Comparison of ENCODE assay signal across 19 mouse cellular contexts in the genomic region with DNA sequence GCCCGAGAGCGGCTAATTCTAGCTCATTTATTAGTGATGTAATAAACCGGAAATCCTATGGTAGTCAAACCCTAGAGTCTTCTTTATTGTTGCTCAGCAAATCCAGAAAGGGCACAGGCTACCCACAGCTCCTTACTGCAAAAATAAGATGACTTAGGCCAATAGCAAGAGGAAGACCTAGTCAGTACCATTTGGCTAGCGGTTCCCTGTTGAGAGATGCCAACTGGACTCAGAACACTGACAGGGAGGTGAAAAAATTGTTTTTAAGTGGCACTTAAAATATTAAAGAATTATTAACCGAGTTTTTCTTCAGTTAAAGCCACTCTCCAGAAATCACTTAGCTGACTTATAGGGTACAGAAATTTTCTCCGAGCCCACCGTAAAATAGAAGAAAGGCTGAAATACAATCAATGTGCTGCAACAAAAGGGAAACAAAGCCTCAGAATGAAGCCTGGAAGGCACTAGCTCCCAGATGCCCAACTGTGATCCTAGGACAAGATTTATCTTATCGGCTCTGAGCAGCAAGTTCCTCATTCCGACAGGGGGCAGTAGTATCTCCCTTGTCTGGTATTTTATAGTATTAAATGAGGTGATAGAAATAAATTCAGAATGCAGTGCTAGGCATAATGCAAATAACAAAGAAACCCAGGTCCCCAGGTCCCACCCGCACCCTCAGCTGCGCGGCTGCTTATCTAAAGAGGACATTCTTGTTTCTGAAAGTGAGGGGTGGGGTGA. TPM values are rescaled to one million over a fixed set of nuclear protein-coding genes. Genes with fewer than 3 reads are reported as not detected.
DNase-seq lines count a peak whose midpoint lies in the region; ATAC-seq and TF ChIP-seq lines count a peak whose summit lies in the region.
"Had no signal": no experiment of that assay in that cellular context is flagged by ENCODE, and none has a peak within 500 bp of the region (broad histone marks: within the 10 kb centered on the region; RNA-seq: fewer than 3 reads in every experiment).

No protein-coding gene starts in this region.

- TF ChIP-seq CTCF in hindbrain, postnatal 0 days (IDR thresholded peaks at IDR 0.05; ENCODE audit: low read depth) = peak; percentile 31
- TF ChIP-seq CTCF in stomach, postnatal 0 days (IDR thresholded peaks at IDR 0.05; ENCODE audit: low read depth) = peak; percentile 48

- H3K4me2 ChIP-seq in hindbrain, postnatal 0 days (ENCODE audit: low read depth, low read length) = no peak overlapping the region
- no peak overlapping the region for H3K4me2 ChIP-seq in hindbrain, embryonic 11.5 days (replicated peaks; ENCODE audit: low read depth, low read length)
- H3K4me2 ChIP-seq in stomach, postnatal 0 days (replicated peaks; ENCODE audit: low read depth) = no peak overlapping the region
- H3K4me2 ChIP-seq: embryonic facial prominence, embryonic 13.5 days; midbrain, embryonic 15.5 days; neural tube, embryonic 12.5 days; stomach, embryonic 15.5 days had no signal

- DNase-seq in cerebellum, postnatal 4 days (ENCODE audit: low spot score in 2 of 2) = no peak
- peak; percentile 3 for DNase-seq in hindbrain, postnatal 0 days (ENCODE audit: low spot score)
- no peak for DNase-seq in hindbrain, embryonic 11.5 days (ENCODE audit: low spot score)
- peak; percentile 49 for DNase-seq in lung, postnatal 36 days
- no peak for DNase-seq in lung, adult 18-20 months
- no peak for DNase-seq in stomach, postnatal 0 days (ENCODE audit: low spot score)
- DNase-seq in gastrocnemius, postnatal 4 days (ENCODE audit: low spot score in 2 of 2) = no peak
- DNase-seq: kidney, postnatal 14 days; left cerebral cortex, postnatal 4 days; lung, postnatal 14 days; thymus, postnatal 14 days had no signal

- ATAC-seq in cerebellum, adult (ENCODE audit: insufficient number of reproducible peaks, low FRiP score, low TSS enrichment) = peak; percentile 29; the same call in 1 of the 2 replicates
- no peak for ATAC-seq in hindbrain, postnatal 0 days
- no peak for ATAC-seq in hindbrain, embryonic 11.5 days (ENCODE audit: low FRiP score)
- no peak for ATAC-seq in stomach, postnatal 0 days (ENCODE audit: low FRiP score, low TSS enrichment)
- ATAC-seq: intestine, embryonic 16.5 days; midbrain, embryonic 15.5 days had no signal

- no peak overlapping the region for H3K9ac ChIP-seq in hindbrain, postnatal 0 days (replicated peaks; ENCODE audit: low read length)
- no peak overlapping the region for H3K9ac ChIP-seq in hindbrain, embryonic 11.5 days (ENCODE audit: low read depth, low read length)
- no peak overlapping the region for H3K9ac ChIP-seq in stomach, postnatal 0 days (ENCODE audit: low read length)
- H3K9ac ChIP-seq: embryonic facial prominence, embryonic 13.5 days; midbrain, embryonic 15.5 days; neural tube, embryonic 12.5 days; stomach, embryonic 15.5 days had no signal

- H3K4me1 ChIP-seq in hindbrain, postnatal 0 days (ENCODE audit: insufficient read depth, low read length) = peaks cover 13% of the 10 kb centered on the region
- 0 out of 2 replicates have a peak, but pooled peaks cover 2% of the 10 kb centered on the region for H3K4me1 ChIP-seq in hindbrain, embryonic 11.5 days (replicated peaks; ENCODE audit: control insufficient read depth, insufficient read depth, low read length)
- 0 out of 2 replicates have a peak, but pooled peaks cover 3% of the 10 kb centered on the region for H3K4me1 ChIP-seq in stomach, postnatal 0 days (replicated peaks; ENCODE audit: control insufficient read depth, insufficient read depth)

- no peak for TF ChIP-seq EP300 in stomach, postnatal 0 days (optimal IDR thresholded peaks at IDR 0.05)

- H3K4me3 ChIP-seq in hindbrain, postnatal 0 days (ENCODE audit: low read length) = no peak overlapping the region
- H3K4me3 ChIP-seq in hindbrain, embryonic 11.5 days (ENCODE audit: low read depth, low read length) = no peak overlapping the region
- H3K4me3 ChIP-seq in stomach, postnatal 0 days (ENCODE audit: low read depth, low read length) = no peak overlapping the region
- H3K4me3 ChIP-seq: embryonic facial prominence, embryonic 13.5 days; forebrain, embryonic 10.5 days; midbrain, embryonic 15.5 days; neural tube, embryonic 12.5 days; stomach, embryonic 15.5 days had no signal

- H3K27me3 ChIP-seq in hindbrain, postnatal 0 days (ENCODE audit: insufficient read depth, low read length) = no peaks in the 10 kb centered on the region
- no peaks in the 10 kb centered on the region for H3K27me3 ChIP-seq in hindbrain, embryonic 11.5 days (ENCODE audit: control insufficient read depth, insufficient read depth, low read length)
- no peaks in the 10 kb centered on the region for H3K27me3 ChIP-seq in stomach, postnatal 0 days (ENCODE audit: control insufficient read depth, insufficient read depth, low read length)
- H3K27me3 ChIP-seq: CH12.LX; embryonic facial prominence, embryonic 13.5 days; midbrain, embryonic 15.5 days; neural tube, embryonic 12.5 days; stomach, embryonic 15.5 days had no signal

- 82% methylated on average over 12 of the region's 12 CpGs for WGBS in hindbrain, postnatal 0 days
- 86% methylated on average over 12 of the region's 12 CpGs for WGBS in hindbrain, embryonic 11.5 days
- WGBS in stomach, postnatal 0 days = 70% methylated on average over 12 of the region's 12 CpGs

- no peaks in the 10 kb centered on the region for H3K36me3 ChIP-seq in hindbrain, postnatal 0 days (ENCODE audit: insufficient read depth, low read length)
- H3K36me3 ChIP-seq in hindbrain, embryonic 11.5 days (ENCODE audit: control insufficient read depth, insufficient read depth, low read length) = no peaks in the 10 kb centered on the region
- 0 out of 2 replicates have a peak, but pooled peaks cover 3% of the 10 kb centered on the region for H3K36me3 ChIP-seq in stomach, postnatal 0 days (ENCODE audit: control insufficient read depth, insufficient read depth, low read length)
- H3K36me3 ChIP-seq: forebrain, embryonic 10.5 days; midbrain, embryonic 15.5 days; neural tube, embryonic 12.5 days; stomach, embryonic 15.5 days had no signal

- H3K27ac ChIP-seq in hindbrain, postnatal 0 days = no peak overlapping the region
- H3K27ac ChIP-seq in hindbrain, embryonic 11.5 days (ENCODE audit: low read depth, low read length) = no peak overlapping the region
- no peak overlapping the region for H3K27ac ChIP-seq in stomach, postnatal 0 days (replicated peaks)
- H3K27ac ChIP-seq: embryonic facial prominence, embryonic 13.5 days; forebrain, embryonic 10.5 days; midbrain, embryonic 15.5 days; neural tube, embryonic 12.5 days; stomach, embryonic 15.5 days had no signal

- no peaks in the 10 kb centered on the region for H3K9me3 ChIP-seq in hindbrain, postnatal 0 days (ENCODE audit: low read length)
- no peaks in the 10 kb centered on the region for H3K9me3 ChIP-seq in hindbrain, embryonic 11.5 days (ENCODE audit: control insufficient read depth, low read length)
- no peaks in the 10 kb centered on the region for H3K9me3 ChIP-seq in stomach, postnatal 0 days (ENCODE audit: control insufficient read depth, low read length)
- H3K9me3 ChIP-seq: embryonic facial prominence, embryonic 13.5 days; forebrain, embryonic 10.5 days; midbrain, embryonic 15.5 days; neural tube, embryonic 12.5 days; stomach, embryonic 15.5 days had no signal

RNA-seq across cellular contexts. Expression of a gene that starts 14.1 kb away (rescaled TPM):
- 43.5 and 49.5 TPM in 2 replicates for total RNA-seq in hindbrain, postnatal 0 days (2014; rRNA removed)
- polyA plus RNA-seq in hindbrain, postnatal 0 days (2015; fragmentation: Nextera tagmentation; extraction: Ambion mirVana) = 8.8 TPM in 2 replicates
- polyA plus RNA-seq in hindbrain, embryonic 11.5 days (2014; fragmentation: Nextera tagmentation; extraction: Ambion mirVana) = 6.1 and 7.5 TPM in 2 replicates
- polyA plus RNA-seq in stomach, postnatal 0 days (2015; fragmentation: Nextera tagmentation; extraction: Ambion mirVana) = 1.6 and 2.0 TPM in 2 replicates
- 10 to 100 TPM; 13.1 to 17.0 TPM for total RNA-seq in gastrocnemius, postnatal 4 days (2021)

Comparison
In these comparisons a context has a peak if more than half of its experiments do, and no peak if none do; other contexts are left out.
1. DNase-seq: peak in hindbrain, postnatal 0 days (single experiment) and lung, postnatal 36 days (single experiment); none in cerebellum, postnatal 4 days (0 of 2), hindbrain, embryonic 11.5 days (single experiment), lung, adult 18-20 months (0 of 2), stomach, postnatal 0 days (single experiment) and gastrocnemius, postnatal 4 days (0 of 2).